In the genomic region with DNA sequence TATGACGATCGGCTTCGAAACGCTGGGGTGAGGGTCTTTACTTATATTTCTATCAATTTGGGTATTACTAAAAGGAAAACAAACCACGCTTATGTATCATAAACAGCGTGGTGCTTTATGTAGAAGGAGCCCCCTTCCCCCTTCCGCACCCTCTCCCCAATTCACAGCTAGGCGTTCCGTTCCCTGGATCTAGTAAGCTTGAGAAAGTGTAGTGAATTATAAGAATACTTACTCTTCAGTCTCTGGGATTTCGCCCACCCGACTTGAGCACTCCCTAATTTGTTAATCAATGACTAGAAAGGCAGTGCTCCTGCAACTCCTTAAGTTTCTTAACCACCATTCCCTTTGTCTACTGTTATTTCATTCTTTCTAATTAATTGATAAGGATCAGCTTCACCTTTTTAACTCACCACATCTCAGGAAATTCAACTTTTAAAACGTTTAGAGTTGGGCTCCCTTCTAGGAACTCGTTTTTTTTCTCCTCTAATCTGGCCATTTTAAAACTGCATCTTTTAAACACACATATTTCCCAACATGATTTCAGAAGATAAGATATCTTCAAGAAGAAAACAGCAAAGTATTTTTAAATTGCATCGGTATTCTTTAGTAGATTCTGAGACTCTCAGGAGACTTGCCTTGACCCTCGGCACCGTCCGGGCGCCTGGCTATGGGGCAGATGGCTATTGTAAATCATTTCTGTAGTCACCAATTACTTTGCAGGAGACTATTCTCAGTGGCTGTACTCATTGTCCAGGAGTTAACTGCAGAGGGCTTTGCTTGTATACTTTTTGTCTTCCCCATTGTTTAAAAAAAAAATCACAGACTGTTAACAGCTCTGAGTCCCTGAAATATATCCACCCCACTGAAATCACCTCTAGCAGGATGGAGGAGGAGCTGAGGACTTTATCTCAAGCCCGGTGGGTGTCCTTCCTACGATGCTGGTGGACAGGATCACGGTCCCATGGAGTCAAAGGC, we compare ENCODE assay signal across 8 mouse cellular contexts. TPM values are rescaled to one million over a fixed set of nuclear protein-coding genes. Genes with fewer than 3 reads are reported as not detected.
A peak's percentile ranks its signal among the peaks of the same experiment; 100 is the strongest.
DNase-seq lines count a peak whose midpoint lies in the region; ATAC-seq and TF ChIP-seq lines count a peak whose summit lies in the region.

No protein-coding gene starts in this region.

- 5% methylated on average over 21 of the region's 21 CpGs for WGBS in cerebellum, adult 2 months
- under 1% methylated on average over 21 of the region's 21 CpGs for WGBS in hindbrain, embryonic 11.5 days
- WGBS in midbrain, embryonic 10.5 days: under 1% methylated on average over 21 of the region's 21 CpGs

- no peaks in the 10 kb centered on the region for H3K36me3 ChIP-seq in hindbrain, embryonic 11.5 days (ENCODE audit: control insufficient read depth, insufficient read depth, low read length)
- H3K36me3 ChIP-seq in midbrain, embryonic 10.5 days: no peaks in the 10 kb centered on the region

- H3K9ac ChIP-seq in hindbrain, embryonic 11.5 days (ENCODE audit: low read depth, low read length): peak overlapping the region; percentile 81

- no peaks in the 10 kb centered on the region for H3K9me3 ChIP-seq in hindbrain, embryonic 11.5 days (ENCODE audit: control insufficient read depth, low read length)
- no peaks in the 10 kb centered on the region for H3K9me3 ChIP-seq in midbrain, embryonic 10.5 days (replicated peaks)

- no peak for DNase-seq in cerebellum, adult 2 months
- DNase-seq in cerebellum, adult 11-12 months: no peak
- DNase-seq in brain, embryonic 14.5 days (ENCODE audit: low read depth): peak; percentile 72
- peak; percentile 45 for DNase-seq in hindbrain, embryonic 11.5 days (ENCODE audit: low spot score)
- DNase-seq in midbrain, embryonic 10.5 days (ENCODE audit: low spot score): peak; percentile 38
- DNase-seq in adrenal gland, postnatal 36 days: no peak
- DNase-seq in testis, postnatal 14 days (ENCODE audit: low spot score): no peak
- no peak for DNase-seq in right cerebral cortex, postnatal 14 days

- H3K4me2 ChIP-seq in hindbrain, embryonic 11.5 days (replicated peaks; ENCODE audit: low read depth, low read length): peak overlapping the region; percentile 78

- no peak for TF ChIP-seq CTCF in cerebellum, adult 2 months (IDR thresholded peaks at IDR 0.05; ENCODE audit: borderline replicate concordance, insufficient read depth, low read depth, low read length)
- TF ChIP-seq CTCF in brain, embryonic 14.5 days (IDR thresholded peaks at IDR 0.05; ENCODE audit: borderline replicate concordance, extremely low read depth, insufficient read depth, insufficient read length): no peak

- H3K27ac ChIP-seq in cerebellum, adult 2 months (ENCODE audit: insufficient read depth, low read length): no peak overlapping the region
- peak overlapping the region; percentile 91 for H3K27ac ChIP-seq in hindbrain, embryonic 11.5 days (ENCODE audit: low read depth, low read length)
- peak overlapping the region; percentile 99 for H3K27ac ChIP-seq in midbrain, embryonic 10.5 days (replicated peaks)

- peak overlapping the region; percentile 65 for H3K4me3 ChIP-seq in cerebellum, adult 2 months (replicated peaks; ENCODE audit: insufficient read depth, low read depth, low read length)
- H3K4me3 ChIP-seq in hindbrain, embryonic 11.5 days (ENCODE audit: low read depth, low read length): peak overlapping the region; percentile 64
- H3K4me3 ChIP-seq in midbrain, embryonic 10.5 days: peak overlapping the region; percentile 96

- H3K27me3 ChIP-seq in cerebellum, adult 2 months (ENCODE audit: control insufficient read depth, insufficient read depth, low read length): no peaks in the 10 kb centered on the region; the same call in 1 of the 2 replicates
- no peaks in the 10 kb centered on the region for H3K27me3 ChIP-seq in hindbrain, embryonic 11.5 days (ENCODE audit: control insufficient read depth, insufficient read depth, low read length)
- no peaks in the 10 kb centered on the region for H3K27me3 ChIP-seq in midbrain, embryonic 10.5 days (ENCODE audit: low read depth, poor library complexity, severe bottlenecking)

- ATAC-seq in hindbrain, embryonic 11.5 days (ENCODE audit: low FRiP score): no peak

- TF ChIP-seq POLR2A in cerebellum, adult 2 months (IDR thresholded peaks at IDR 0.05; ENCODE audit: borderline replicate concordance, insufficient read depth, low read length): no peak
- no peak for TF ChIP-seq POLR2A in brain, embryonic 14.5 days (IDR thresholded peaks at IDR 0.05; ENCODE audit: borderline replicate concordance, extremely low read depth, insufficient read depth, insufficient read length, poor library complexity, severe bottlenecking)

- H3K4me1 ChIP-seq in cerebellum, adult 2 months (ENCODE audit: control insufficient read depth, insufficient read depth, low read length): peaks cover 2% of the 10 kb centered on the region; the same call in 1 of the 2 replicates
- H3K4me1 ChIP-seq in hindbrain, embryonic 11.5 days (replicated peaks; ENCODE audit: control insufficient read depth, insufficient read depth, low read length): no peaks in the 10 kb centered on the region
- H3K4me1 ChIP-seq in midbrain, embryonic 10.5 days: peaks cover 33% of the 10 kb centered on the region

RNA-seq across cellular contexts. Expression of a gene that starts 2.5 kb away (rescaled TPM):
- 5.3 and 7.2 TPM in 2 replicates for polyA plus RNA-seq in cerebellum, adult 2 months (2012; rRNA removed)
- polyA plus RNA-seq in brain, embryonic 14.5 days (2012; rRNA removed): 6.5 and 10.7 TPM in 2 replicates
- polyA plus RNA-seq in hindbrain, embryonic 11.5 days (2014; fragmentation: Nextera tagmentation; extraction: Ambion mirVana): 26.9 and 32.2 TPM in 2 replicates
- 36.6 and 37.7 TPM in 2 replicates for polyA plus RNA-seq in midbrain, embryonic 10.5 days (2016; fragmentation: Nextera tagmentation; extraction: Ambion mirVana)
- 10 to 100 TPM; 12.4 to 14.7 TPM for total RNA-seq in adrenal gland, postnatal 36 days (2021)

Comparison
In these comparisons a context has a peak if more than half of its experiments do, and no peak if none do; other contexts are left out.
1. DNase-seq: peak in brain, embryonic 14.5 days (single experiment), hindbrain, embryonic 11.5 days (single experiment) and midbrain, embryonic 10.5 days (single experiment); none in cerebellum, adult 2 months (0 of 2), cerebellum, adult 11-12 months (single experiment), adrenal gland, postnatal 36 days (0 of 2), testis, postnatal 14 days (single experiment) and right cerebral cortex, postnatal 14 days (single experiment).
2. Peak in every context shown above with its lines, with median percentiles within 50 percentile points of each other: H3K4me3 ChIP-seq.